Mouse (Mus musculus) neural tube, embryonic 13.5 days (tissue): Measurements from ENCODE around the gene Gpr149. TPM values are rescaled to one million over a fixed set of nuclear protein-coding genes. Genes with fewer than 3 reads are reported as not detected.

Experiments used
- ATAC-seq: fragments of 200-750 bp; cut with Nextera tagmentation; 2 replicates; pipeline ENCODE4 v1.8.0; 2017; ENCODE audit warnings: low read depth, mild to moderate bottlenecking, moderate TSS enrichment, moderate library complexity
- H3K27ac ChIP-seq: fragments of 300-500 bp; sonication (generic); replicated peaks from 2 replicates; pipeline ENCODE4 v1.5.1; 2015; ENCODE audit warnings: moderate library complexity, mild to moderate bottlenecking, inconsistent platforms
- H3K27me3 ChIP-seq: fragments of 300-500 bp; sonication (generic); 2 replicates; pipeline ENCODE4 v1.6.1; 2015; ENCODE audit warnings: mild to moderate bottlenecking, inconsistent platforms
- H3K36me3 ChIP-seq: fragments of 300-500 bp; sonication (generic); 2 replicates; pipeline ENCODE4 v1.6.1; 2015; ENCODE audit warnings: mild to moderate bottlenecking, inconsistent platforms
- H3K4me1 ChIP-seq: fragments of 300-500 bp; sonication (generic); replicated peaks from 2 replicates; pipeline ENCODE4 v1.6.1; 2015; ENCODE audit warnings: inconsistent platforms
- H3K4me2 ChIP-seq: fragments of 300-500 bp; sonication (generic); 2 replicates; pipeline ENCODE4 v1.6.1; 2015; ENCODE audit warnings: inconsistent platforms, mild to moderate bottlenecking, moderate library complexity
- H3K4me3 ChIP-seq: fragments of 300-500 bp; sonication (generic); 2 replicates; pipeline ENCODE4 v1.5.1; 2015; ENCODE audit warnings: mild to moderate bottlenecking, inconsistent platforms
- H3K9ac ChIP-seq: fragments of 300-500 bp; sonication (generic); 2 replicates; pipeline ENCODE4 v1.6.1; 2015; ENCODE audit warnings: moderate library complexity, mild to moderate bottlenecking, inconsistent platforms
- H3K9me3 ChIP-seq: fragments of 300-500 bp; sonication (generic); 2 replicates; pipeline ENCODE4 v1.6.1; 2016; ENCODE audit warnings: inconsistent platforms
- WGBS: fragments of 180-500 bp; shearing (Covaris S2); methylation state at CpG from one replicate; pipeline ENCODE4 v1.1.7; 2015; 5-methylcytosine and 5-hydroxymethylcytosine counted together
- polyA plus RNA-seq: library from polyadenylated mRNA; unstranded; fragments of >200 nt; fragmentation: Nextera tagmentation; extraction: Ambion mirVana; gene quantifications from 2 replicates; pipeline ENCODE4 v1.2.1, GENCODE M21; 2015

The Gpr149 gene
- polyA plus RNA-seq, 1 experiment from 2014 or later = 2.3 TPM

DNA sequence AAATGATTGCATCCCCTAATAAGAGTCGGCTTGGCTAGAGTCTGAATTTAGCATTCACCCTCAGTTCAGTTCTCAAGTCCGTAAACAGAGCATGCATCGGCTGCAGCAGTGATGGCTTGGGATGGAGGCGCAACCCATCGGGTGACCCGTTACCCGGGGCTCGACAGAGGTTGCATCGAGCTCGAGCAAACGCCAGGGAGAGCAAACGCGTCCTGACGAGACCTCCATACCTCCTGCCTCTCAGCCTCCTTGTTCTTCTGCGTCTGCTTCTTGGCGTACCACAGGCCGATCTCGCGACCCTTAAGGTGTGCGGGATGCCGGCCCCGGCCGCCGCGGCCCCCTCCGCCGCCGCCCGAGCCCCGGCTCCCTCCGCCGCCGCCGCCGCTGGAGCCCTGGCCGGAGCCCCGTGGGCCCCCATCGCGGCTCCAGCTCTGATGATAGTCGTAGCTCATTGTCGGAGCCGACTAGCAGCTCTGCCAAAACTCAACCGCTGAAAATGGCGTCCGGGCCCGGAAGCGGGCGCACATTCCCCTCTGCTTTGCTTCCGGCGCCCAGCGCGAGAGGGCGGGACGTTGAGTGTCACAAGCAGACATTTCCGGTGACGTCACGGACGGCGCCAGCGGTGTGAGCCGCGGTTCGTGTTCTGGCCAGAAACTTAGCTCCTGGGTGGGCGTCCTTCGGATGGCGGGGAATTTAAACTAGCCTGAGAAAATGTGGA, 98.3 kb downstream of the Gpr149 start, which contains the start of gene Dhx36:
Gene Dhx36 (minus strand): TSS at position 517 of the 718 bp plus-strand sequence.
- Histone ChIP-seq H3K36me3 (no peaks in the 10 kb centered on the region), H3K27me3 (no peaks in the 10 kb centered on the region), H3K4me1 (peaks cover 17% of the 10 kb centered on the region), H3K4me3 (peak within 1 kb of the TSS; percentile 91), H3K27ac (peak within 1 kb of the TSS; percentile 99), H3K4me2 (peak within 1 kb of the TSS; percentile 75), H3K9ac (peak within 1 kb of the TSS; percentile 95), H3K9me3 (no peaks in the 10 kb centered on the region)
- ATAC-seq = peak; percentile 99
- under 1% methylated on average over 66 of the region's 66 CpGs for WGBS

DNA sequence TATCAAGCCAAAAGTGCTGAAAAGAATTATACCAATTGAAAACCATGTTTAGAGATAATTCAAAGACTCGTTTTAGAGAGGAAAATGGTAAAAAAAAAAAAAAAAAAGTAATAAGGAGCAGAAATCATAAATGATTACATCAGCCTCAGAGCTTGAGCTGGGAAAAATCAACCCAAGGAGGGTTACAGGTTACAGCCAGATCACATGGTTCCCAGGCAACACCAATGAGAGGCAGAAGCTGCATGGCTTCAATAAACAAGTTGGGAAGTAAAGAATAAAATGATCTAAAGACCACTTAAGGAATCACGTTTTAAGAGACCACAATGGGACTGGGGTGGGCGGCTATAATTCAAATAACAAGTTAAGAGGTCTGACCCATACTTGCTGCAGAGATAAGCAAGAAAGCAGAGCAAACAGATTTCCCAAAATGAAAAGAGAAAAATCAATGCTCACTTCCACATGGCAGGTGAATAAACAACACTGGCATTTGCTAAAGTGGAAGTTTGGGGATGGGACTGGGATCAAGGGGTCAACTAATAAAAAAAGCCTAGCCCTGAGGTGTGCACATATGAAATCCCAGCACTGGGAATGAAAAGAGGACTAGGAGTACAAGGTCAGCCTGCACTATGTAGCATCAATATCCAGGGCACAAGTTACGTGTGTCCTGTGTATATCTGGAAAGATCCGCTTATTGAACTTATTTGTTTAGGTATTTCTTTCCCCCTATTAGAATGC, 99.6 kb downstream of the Gpr149 start:
- H3K4me3 ChIP-seq = peak overlapping the region; percentile 91
- 68% methylated on average over 5 of the region's 5 CpGs for WGBS
- H3K27me3 ChIP-seq = no peaks in the 10 kb centered on the region
- H3K9me3 ChIP-seq = no peaks in the 10 kb centered on the region
- peaks cover 17% of the 10 kb centered on the region for H3K4me1 ChIP-seq
- peak overlapping the region; percentile 95 for H3K9ac ChIP-seq
- H3K36me3 ChIP-seq = peaks cover 11% of the 10 kb centered on the region
- H3K4me2 ChIP-seq = peak overlapping the region; percentile 75
- ATAC-seq = no peak
- no peak overlapping the region for H3K27ac ChIP-seq

DNA sequence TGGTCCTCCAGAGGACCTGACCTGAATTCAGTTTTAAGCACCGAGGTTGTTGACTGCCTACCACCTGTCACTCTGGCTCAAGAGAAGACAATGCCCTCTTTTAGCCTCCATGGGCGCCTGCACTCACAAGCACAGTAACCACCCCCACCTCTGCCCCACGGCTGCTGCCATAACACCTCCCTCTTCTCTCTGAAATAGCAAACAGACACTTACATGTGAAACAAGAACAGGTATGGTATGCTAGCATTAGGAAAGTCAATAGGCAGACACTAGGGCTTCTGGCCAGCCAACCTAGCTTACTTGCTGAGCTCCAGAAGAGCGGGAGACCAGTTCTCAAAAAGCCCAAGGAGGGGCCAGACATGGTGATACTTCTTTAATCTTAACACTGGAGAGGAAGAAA, 105.6 kb downstream of the Gpr149 start:
- no peak for ATAC-seq

DNA sequence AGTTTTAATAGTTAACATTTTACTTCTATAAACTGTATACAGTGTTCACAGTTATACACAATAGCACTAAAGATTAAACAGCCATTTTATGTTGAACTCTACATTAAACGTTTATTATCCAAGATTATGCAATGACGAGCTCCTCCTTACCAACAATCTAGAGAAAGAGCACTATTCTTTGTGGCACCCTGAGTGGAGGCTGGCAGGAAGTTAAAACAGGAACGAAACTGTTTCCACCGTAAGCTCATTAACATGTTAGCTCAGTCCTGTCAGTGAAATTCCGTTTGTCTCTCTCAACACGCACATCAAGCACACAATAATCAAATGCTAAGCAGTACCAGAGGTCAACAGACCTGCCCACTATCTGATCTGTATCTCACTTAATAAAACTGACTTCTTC, 112.4 kb downstream of the Gpr149 start:
- H3K4me2 ChIP-seq = no peak overlapping the region
- H3K36me3 ChIP-seq = peaks cover 70% of the 10 kb centered on the region
- H3K27me3 ChIP-seq = no peaks in the 10 kb centered on the region
- H3K9me3 ChIP-seq = no peaks in the 10 kb centered on the region
- H3K9ac ChIP-seq = no peak overlapping the region
- no peak overlapping the region for H3K4me3 ChIP-seq
- no peak for ATAC-seq
- H3K27ac ChIP-seq = no peak overlapping the region
- 86% methylated on average over 6 of the region's 6 CpGs for WGBS
- H3K4me1 ChIP-seq = no peaks in the 10 kb centered on the region

More for the DNA sequence above, 105.6 kb downstream of the Gpr149 start:
- H3K9ac ChIP-seq = no peak overlapping the region
- no peaks in the 10 kb centered on the region for H3K9me3 ChIP-seq
- no peak overlapping the region for H3K27ac ChIP-seq
- no peak overlapping the region for H3K4me2 ChIP-seq
- WGBS = 79% methylated on average over 4 of the region's 4 CpGs
- no peak overlapping the region for H3K4me3 ChIP-seq
- no peaks in the 10 kb centered on the region for H3K27me3 ChIP-seq
- no peaks in the 10 kb centered on the region for H3K4me1 ChIP-seq
- peaks cover 49% of the 10 kb centered on the region for H3K36me3 ChIP-seq

DNA sequence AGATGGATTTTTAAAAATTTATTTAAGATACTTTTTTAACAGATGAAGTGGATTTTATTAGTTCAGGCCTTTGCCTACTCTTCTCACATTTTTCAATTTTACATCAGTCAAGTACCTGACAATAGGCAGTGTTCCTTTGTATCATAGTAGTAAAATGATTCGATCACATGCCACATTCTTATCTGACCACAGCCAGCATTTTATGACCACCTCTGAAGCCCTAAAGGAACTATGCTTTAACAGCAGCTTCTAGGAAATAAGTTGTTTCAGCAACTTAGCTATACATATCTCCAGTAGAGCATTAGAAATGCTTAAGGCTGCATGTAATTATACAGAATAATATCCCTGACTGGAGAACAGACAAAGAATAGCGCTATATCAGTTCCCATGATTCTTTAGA, 120.6 kb downstream of the Gpr149 start:
- Histone ChIP-seq H3K9ac (no peak overlapping the region), H3K4me3 (no peak overlapping the region), H3K9me3 (no peaks in the 10 kb centered on the region), H3K27me3 (no peaks in the 10 kb centered on the region), H3K4me2 (no peak overlapping the region), H3K4me1 (no peaks in the 10 kb centered on the region), H3K27ac (no peak overlapping the region), H3K36me3 (peaks cover 63% of the 10 kb centered on the region)
- ATAC-seq = no peak
- 97% methylated on average over 2 of the region's 2 CpGs for WGBS

Other genes with a start within 250 kb of the Gpr149 start
- gene Dhx36, start 98.1 kb downstream of the Gpr149 start, polyA plus RNA-seq = 44.3 and 46.2 TPM in 2 replicates